Mouse (Mus musculus) spleen, postnatal 36 days (tissue): ENCODE data around the gene Rab11a.
A peak's percentile ranks its signal among the peaks of the same experiment; 100 is the strongest.
"Not testable (repeated sequence)": the region's sequence is repeated elsewhere in the genome, so short reads cannot be mapped to it uniquely, and the experiment has no call there.

ENCODE experiments used
- DNase-seq, 2 experiments: peaks; one replicate each; pipeline ENCODE4 v3.0.0; 2022; ENCODE audit warnings: low spot score in 2 of 2, mixed read lengths in 1 of 2

The Rab11a gene

GRCm38 (mm10) chr9:64693094-64693493 is 44.5 kb downstream of the Rab11a start:
- no peak for DNase-seq

- DNase-seq = no peak
These were observed 46.4 kb downstream of the Rab11a start for GRCm38 (mm10) chr9:64691176-64691575.

- DNase-seq = no peak
These were observed 46.8 kb downstream of the Rab11a start for GRCm38 (mm10) chr9:64690771-64691170.

GRCm38 (mm10) chr9:64688015-64688394 is 49.6 kb downstream of the Rab11a start:
- peak in 1 of 2 experiments; percentile 12 for DNase-seq

- no peak for DNase-seq
These were observed 50.2 kb downstream of the Rab11a start for GRCm38 (mm10) chr9:64687122-64688014.

GRCm38 (mm10) chr9:64671341-64672319 is 65.9 kb downstream of the Rab11a start:
- not testable (repeated sequence) for DNase-seq

- no peak for DNase-seq
These were observed 69.6 kb downstream of the Rab11a start for GRCm38 (mm10) chr9:64668001-64668400.

- DNase-seq = no peak
These were observed 70.0 kb downstream of the Rab11a start for GRCm38 (mm10) chr9:64667513-64667912.

GRCm38 (mm10) chr9:64666549-64666948 is 71.0 kb downstream of the Rab11a start:
- DNase-seq = no peak
